Mouse (Mus musculus): ENCODE measurements around the gene Fip1l1. TPM values are rescaled to one million over a fixed set of nuclear protein-coding genes. Genes with fewer than 3 reads are reported as not detected.

Fip1l1 gene
- total RNA-seq, 1 experiment: 66.1 TPM

- Histone ChIP-seq H3K27ac (ENCODE audit: insufficient read depth, low read depth, low read length, poor library complexity, severe bottlenecking) (no peak overlapping the region), H3K4me3 (ENCODE audit: insufficient read depth in 1 of 2, low read depth in 1 of 2, low read length in 2 of 2, poor library complexity in 1 of 2, severe bottlenecking in 1 of 2) (peak overlapping the region; percentile 83 to 97), H3K4me1 (ENCODE audit: control insufficient read depth in 2 of 2, insufficient read depth in 2 of 2, low read length in 2 of 2, poor library complexity in 1 of 2) (peaks cover 0 to 6% of the 10 kb centered on the region in 2 experiments; a peak in 1 of 4 replicates), H3K9me3 (ENCODE audit: control insufficient read depth, insufficient read depth, low read depth, low read length) (no peaks in the 10 kb centered on the region), H3K9ac (ENCODE audit: insufficient read depth, low read depth, low read length, poor library complexity, severe bottlenecking) (peak overlapping the region; percentile 72), H3K36me3 (ENCODE audit: control insufficient read depth, insufficient read depth, low read length, poor library complexity, severe bottlenecking) (no peaks in the 10 kb centered on the region)
- no peak for TF ChIP-seq ZNF384 (IDR thresholded peaks at IDR 0.05; ENCODE audit: low read depth, low read length)
- TF ChIP-seq CHD2 (IDR thresholded peaks at IDR 0.05; ENCODE audit: low read depth, low read length): no peak
- TF ChIP-seq MAFK (IDR thresholded peaks at IDR 0.05; ENCODE audit: insufficient read depth, low read depth, low read length): no peak
- no peak for TF ChIP-seq ZC3H11A (IDR thresholded peaks at IDR 0.05; ENCODE audit: borderline replicate concordance, low read depth, low read length)
- TF ChIP-seq HCFC1 (IDR thresholded peaks at IDR 0.05; ENCODE audit: borderline replicate concordance, insufficient read depth, low read length): no peak
- no peak for DNase-seq (ENCODE audit: low read depth, low spot score)
- in situ Hi-C loops (cut with MboI; ENCODE audit: low sequenced_read_pairs in 2 of 2, unreplicated experiment in 2 of 2): no loop called here
Measured at GRCm38 (mm10) chr5:74530785-74531184, 4.5 kb upstream of the Fip1l1 start.

- H3K4me3 ChIP-seq (ENCODE audit: insufficient read depth in 1 of 2, low read depth in 1 of 2, low read length in 2 of 2, poor library complexity in 1 of 2, severe bottlenecking in 1 of 2): peak within 1 kb of the TSS; percentile 83 to 97
- peak within 1 kb of the TSS; percentile 72 for H3K9ac ChIP-seq (ENCODE audit: insufficient read depth, low read depth, low read length, poor library complexity, severe bottlenecking)
- peak; percentile 92 for DNase-seq (ENCODE audit: low read depth, low spot score)
- no peak within 1 kb of the TSS for H3K27ac ChIP-seq (ENCODE audit: insufficient read depth, low read depth, low read length, poor library complexity, severe bottlenecking)
- peaks cover 2 to 6% of the 10 kb centered on the region in 2 experiments; a peak in 2 of 4 replicates for H3K4me1 ChIP-seq (ENCODE audit: control insufficient read depth in 2 of 2, insufficient read depth in 2 of 2, low read length in 2 of 2, poor library complexity in 1 of 2)
- in situ Hi-C loops (cut with MboI; ENCODE audit: low sequenced_read_pairs in 2 of 2, unreplicated experiment in 2 of 2): no loop called here
- H3K36me3 ChIP-seq (ENCODE audit: control insufficient read depth, insufficient read depth, low read length, poor library complexity, severe bottlenecking): no peaks in the 10 kb centered on the region
- no peaks in the 10 kb centered on the region for H3K9me3 ChIP-seq (ENCODE audit: control insufficient read depth, insufficient read depth, low read depth, low read length)
- TF ChIP-seq CHD2 (IDR thresholded peaks at IDR 0.05; ENCODE audit: low read depth, low read length): peak; percentile 63; the same call in 1 of the 2 replicates
- TF ChIP-seq HCFC1 (IDR thresholded peaks at IDR 0.05; ENCODE audit: borderline replicate concordance, insufficient read depth, low read length): peak; percentile 73; the same call in 1 of the 2 replicates
- TF ChIP-seq ZC3H11A (IDR thresholded peaks at IDR 0.05; ENCODE audit: borderline replicate concordance, low read depth, low read length): no peak
- TF ChIP-seq MAFK (IDR thresholded peaks at IDR 0.05; ENCODE audit: insufficient read depth, low read depth, low read length): no peak
Measured at GRCm38 (mm10) chr5:74531630-74532280, 3.5 kb upstream of the Fip1l1 start, which contains the start of gene Scfd2. Gene Scfd2 (minus strand): TSS chr5:74531759.

GRCm38 (mm10) chr5:74536180-74536947 is 1.1 kb downstream of the Fip1l1 start:
- H3K27ac ChIP-seq (ENCODE audit: insufficient read depth, low read depth, low read length, poor library complexity, severe bottlenecking): no peak overlapping the region
- peak overlapping the region; percentile 99 for H3K9ac ChIP-seq (ENCODE audit: insufficient read depth, low read depth, low read length, poor library complexity, severe bottlenecking)
- peak overlapping the region; percentile 86 to 99 for H3K4me3 ChIP-seq (ENCODE audit: insufficient read depth in 1 of 2, low read depth in 1 of 2, low read length in 2 of 2, poor library complexity in 1 of 2, severe bottlenecking in 1 of 2)
- H3K36me3 ChIP-seq (ENCODE audit: control insufficient read depth, insufficient read depth, low read length, poor library complexity, severe bottlenecking): peaks cover 4% of the 10 kb centered on the region; the same call in 1 of the 2 replicates
- in situ Hi-C loops (cut with MboI; ENCODE audit: low sequenced_read_pairs in 2 of 2, unreplicated experiment in 2 of 2): no loop called here
- H3K9me3 ChIP-seq (ENCODE audit: control insufficient read depth, insufficient read depth, low read depth, low read length): no peaks in the 10 kb centered on the region
- peaks cover 2 to 3% of the 10 kb centered on the region in 2 experiments; a peak in 2 of 4 replicates for H3K4me1 ChIP-seq (ENCODE audit: control insufficient read depth in 2 of 2, insufficient read depth in 2 of 2, low read length in 2 of 2, poor library complexity in 1 of 2)
- no peak for DNase-seq (ENCODE audit: low read depth, low spot score)
- no peak for TF ChIP-seq MAFK (IDR thresholded peaks at IDR 0.05; ENCODE audit: insufficient read depth, low read depth, low read length)
- no peak for TF ChIP-seq HCFC1 (IDR thresholded peaks at IDR 0.05; ENCODE audit: borderline replicate concordance, insufficient read depth, low read length)
- no peak for TF ChIP-seq ZC3H11A (IDR thresholded peaks at IDR 0.05; ENCODE audit: borderline replicate concordance, low read depth, low read length)
- TF ChIP-seq ZNF384 (IDR thresholded peaks at IDR 0.05; ENCODE audit: low read depth, low read length): no peak
- TF ChIP-seq CHD2 (IDR thresholded peaks at IDR 0.05; ENCODE audit: low read depth, low read length): no peak

- Histone ChIP-seq H3K9ac (ENCODE audit: insufficient read depth, low read depth, low read length, poor library complexity, severe bottlenecking) (no peak overlapping the region), H3K9me3 (ENCODE audit: control insufficient read depth, insufficient read depth, low read depth, low read length) (no peaks in the 10 kb centered on the region), H3K27ac (ENCODE audit: insufficient read depth, low read depth, low read length, poor library complexity, severe bottlenecking) (no peak overlapping the region), H3K36me3 (ENCODE audit: control insufficient read depth, insufficient read depth, low read length, poor library complexity, severe bottlenecking) (peaks cover 11% of the 10 kb centered on the region), H3K4me3 (ENCODE audit: insufficient read depth in 1 of 2, low read depth in 1 of 2, low read length in 2 of 2, poor library complexity in 1 of 2, severe bottlenecking in 1 of 2) (no peak overlapping the region), H3K4me1 (ENCODE audit: control insufficient read depth in 2 of 2, insufficient read depth in 2 of 2, low read length in 2 of 2, poor library complexity in 1 of 2) (no peaks in the 10 kb centered on the region)
- TF ChIP-seq MAFK (IDR thresholded peaks at IDR 0.05; ENCODE audit: insufficient read depth, low read depth, low read length) (no peak), ZNF384 (IDR thresholded peaks at IDR 0.05; ENCODE audit: low read depth, low read length) (no peak), HCFC1 (IDR thresholded peaks at IDR 0.05; ENCODE audit: borderline replicate concordance, insufficient read depth, low read length) (no peak), CHD2 (IDR thresholded peaks at IDR 0.05; ENCODE audit: low read depth, low read length) (no peak), ZC3H11A (IDR thresholded peaks at IDR 0.05; ENCODE audit: borderline replicate concordance, low read depth, low read length) (no peak)
- in situ Hi-C loops (cut with MboI; ENCODE audit: low sequenced_read_pairs in 2 of 2, unreplicated experiment in 2 of 2): no loop called here
- DNase-seq (ENCODE audit: low read depth, low spot score): no peak
Measured at GRCm38 (mm10) chr5:74545606-74546005, 10.4 kb downstream of the Fip1l1 start.

Data from ES-E14 (cell line).